Mouse (Mus musculus) adrenal gland, adult (tissue): ENCODE results near the gene Slc20a1.
A peak's percentile ranks its signal among the peaks of the same experiment; 100 is the strongest.

ENCODE experiments used
- DNase-seq, 2 experiments: peaks; one replicate each; pipeline ENCODE4 v3.0.0; 2022 to 2023; ENCODE audit warnings: low spot score in 1 of 2; ENCODE audit not compliant: inconsistent age in 2 of 2

Slc20a1 gene

GRCm38 (mm10) chr2:129225251-129225819 is 26.8 kb downstream of the Slc20a1 start:
- DNase-seq: no peak

DNA sequence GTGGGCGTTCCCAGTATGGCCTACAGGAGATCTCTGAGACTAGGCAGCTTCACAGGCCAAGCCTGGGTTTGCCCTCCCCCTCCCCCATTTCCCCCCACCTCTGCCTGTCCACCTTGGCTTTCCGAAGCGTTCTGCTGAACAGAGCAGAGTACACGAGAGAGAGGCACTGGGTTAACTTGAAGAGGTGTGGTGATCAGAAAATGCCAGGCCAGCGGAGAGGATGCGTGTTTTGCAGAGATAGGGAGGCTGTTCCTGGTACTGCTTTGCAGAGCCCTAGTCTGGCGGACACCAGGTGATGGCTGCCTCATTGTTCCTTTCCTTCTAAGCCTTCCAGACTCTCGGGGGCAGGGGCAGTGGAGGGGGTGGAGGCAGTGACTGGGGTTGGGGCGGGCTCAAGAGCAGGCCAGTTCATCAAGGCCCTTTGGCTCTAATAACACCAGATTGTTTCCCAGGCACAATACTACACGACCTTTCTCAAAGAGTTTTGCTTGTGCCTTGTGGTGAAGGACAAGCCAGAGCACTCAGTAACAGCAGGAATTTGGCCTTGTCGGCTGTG is 27.8 kb downstream of the Slc20a1 start:
- peak; percentile 27 to 52 for DNase-seq

GRCm38 (mm10) chr2:129227011-129227529 is 28.5 kb downstream of the Slc20a1 start:
- no peak for DNase-seq

- no peak for DNase-seq
Observed at GRCm38 (mm10) chr2:129227709-129228108, 29.1 kb downstream of the Slc20a1 start.

GRCm38 (mm10) chr2:129228571-129228970 is 30.0 kb downstream of the Slc20a1 start:
- no peak for DNase-seq

GRCm38 (mm10) chr2:129229316-129229715 is 30.8 kb downstream of the Slc20a1 start:
- no peak for DNase-seq

- no peak for DNase-seq
Observed at GRCm38 (mm10) chr2:129232023-129232422, 33.5 kb downstream of the Slc20a1 start.

GRCm38 (mm10) chr2:129232484-129232883 is 33.9 kb downstream of the Slc20a1 start:
- DNase-seq: peak; percentile 23 to 54

GRCm38 (mm10) chr2:129233218-129233617 is 34.7 kb downstream of the Slc20a1 start:
- no peak for DNase-seq

DNA sequence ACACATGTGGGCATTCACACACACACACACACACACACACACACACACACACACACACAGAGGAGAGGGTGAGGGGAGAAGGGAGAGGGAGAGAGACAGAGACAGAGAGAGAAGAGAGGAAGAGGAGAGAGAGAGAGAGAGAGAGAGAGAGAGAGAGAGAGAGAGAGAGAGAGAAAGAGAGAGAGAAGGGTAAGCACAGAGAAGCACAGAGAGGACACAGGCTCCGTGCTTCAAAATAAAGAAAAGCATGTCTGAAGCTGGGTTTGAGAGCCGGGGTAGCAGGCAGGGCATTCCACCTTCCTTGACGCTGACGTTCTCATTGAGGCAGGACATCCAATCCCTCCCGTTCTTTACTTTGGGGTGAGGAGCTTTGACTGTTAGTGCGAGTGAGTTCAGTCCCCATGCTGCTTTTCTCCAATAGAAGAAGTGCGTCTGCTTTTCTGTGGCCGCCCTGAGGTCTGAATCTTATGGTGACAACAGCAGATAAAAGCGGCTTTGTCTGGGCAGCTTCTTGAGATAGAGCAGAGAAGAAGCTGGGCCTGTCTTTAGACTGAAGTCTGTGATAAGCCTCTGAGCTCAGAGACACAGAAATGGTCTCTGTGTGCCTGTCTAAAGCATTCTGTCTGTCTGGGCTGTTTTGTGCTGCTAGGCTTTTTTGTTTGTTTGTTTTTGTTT is 35.4 kb downstream of the Slc20a1 start:
- no peak for DNase-seq

- DNase-seq: no peak
Observed at GRCm38 (mm10) chr2:129234731-129235130, 36.2 kb downstream of the Slc20a1 start.

DNA sequence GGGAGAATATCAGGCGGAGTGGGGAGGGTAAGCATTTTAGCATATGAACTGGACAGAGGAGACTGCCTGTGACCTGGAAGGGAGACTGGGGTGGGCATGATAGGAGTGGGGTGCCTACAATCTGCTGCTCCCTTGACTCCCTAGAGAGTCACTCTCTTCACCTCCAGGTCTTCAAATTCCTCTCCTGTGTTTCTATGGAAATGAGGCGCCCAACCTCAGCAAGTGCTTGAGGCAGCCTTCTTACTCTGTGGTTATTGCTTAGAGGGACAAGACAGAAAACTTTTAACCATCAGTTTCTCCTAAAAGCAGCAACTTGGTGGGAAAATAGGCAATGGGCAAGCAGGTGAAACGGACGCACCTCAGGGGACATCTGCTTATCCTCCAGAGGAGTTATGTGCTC is 38.0 kb downstream of the Slc20a1 start:
- DNase-seq: no peak

DNA sequence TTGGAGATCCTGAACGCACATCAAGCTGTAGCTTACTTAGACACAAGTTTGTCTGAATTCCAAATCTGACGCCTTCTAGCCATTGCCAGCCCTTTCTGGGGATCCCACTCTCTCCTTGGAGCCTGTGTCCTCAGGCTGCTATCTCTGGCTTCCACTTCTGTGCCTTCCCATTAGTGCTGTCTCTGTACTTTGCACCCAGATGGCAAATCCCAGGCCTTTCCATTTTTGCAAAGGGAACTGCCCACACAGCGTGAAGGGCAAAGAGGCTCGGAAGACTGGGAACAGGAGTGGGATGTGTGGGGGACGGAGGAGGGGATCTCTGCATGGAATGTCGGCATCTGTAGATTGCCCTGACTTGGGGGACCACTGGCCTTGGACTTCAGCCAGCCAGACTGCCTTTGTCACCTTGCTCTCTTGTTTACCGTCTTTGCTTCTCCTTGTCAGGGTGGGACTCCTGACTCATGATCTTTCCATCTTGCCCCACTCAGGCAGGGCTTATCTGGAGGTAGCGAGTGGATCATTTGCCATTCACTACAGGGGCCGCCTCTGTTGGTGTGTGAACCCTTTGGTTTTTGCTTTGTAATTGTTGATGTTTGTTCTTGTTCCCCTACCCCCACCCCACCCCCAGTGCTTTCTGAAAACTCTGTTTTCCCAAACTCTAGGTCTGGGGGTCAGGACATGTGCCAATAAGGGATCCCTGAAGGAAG is 42.3 kb downstream of the Slc20a1 start:
- no peak for DNase-seq

DNA sequence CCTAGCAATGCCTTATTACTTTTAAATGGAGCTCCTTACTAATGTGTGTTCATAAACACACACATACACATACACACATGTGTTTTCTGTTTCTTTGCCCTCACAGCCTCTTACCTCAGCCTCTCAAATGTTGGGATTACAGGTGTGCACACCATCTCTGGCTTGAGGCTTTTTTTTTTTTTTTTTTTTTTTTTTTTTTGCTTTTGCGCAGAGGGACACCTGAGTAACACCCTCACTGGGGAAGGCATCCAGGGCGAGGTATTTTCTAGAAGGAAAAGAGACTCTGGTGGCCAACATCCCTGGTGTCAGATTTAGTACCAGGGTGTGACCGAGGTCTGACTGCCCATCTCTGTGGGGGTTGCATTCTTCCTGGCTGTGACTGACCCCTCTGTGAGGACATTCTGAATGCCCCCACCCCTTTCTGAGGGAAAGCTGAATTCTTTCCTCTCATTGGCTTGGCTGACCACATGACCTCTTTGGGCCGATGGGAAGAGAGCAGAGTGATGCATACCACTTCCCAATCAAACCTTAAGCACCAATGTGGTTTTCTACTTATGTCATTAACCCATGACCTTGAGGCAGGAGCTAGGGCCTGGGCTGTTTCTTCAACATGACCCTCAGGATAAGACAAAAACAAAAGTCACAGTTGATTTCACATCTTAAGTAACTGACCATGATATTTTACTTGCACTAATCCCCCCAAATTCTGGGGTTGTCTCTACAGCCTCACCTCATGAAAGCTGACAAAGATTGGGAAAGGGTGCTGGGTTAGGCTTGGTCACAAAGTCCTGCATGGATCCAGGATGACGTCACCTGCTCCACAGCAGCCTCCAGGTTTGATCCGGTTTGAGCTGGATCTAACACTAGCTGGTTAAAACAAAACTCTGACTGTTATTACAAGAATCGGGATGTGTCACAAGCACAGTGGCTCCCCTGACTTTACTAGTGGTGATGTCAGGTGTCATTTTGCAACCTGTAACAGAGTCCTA is 43.6 kb downstream of the Slc20a1 start:
- no peak for DNase-seq

DNA sequence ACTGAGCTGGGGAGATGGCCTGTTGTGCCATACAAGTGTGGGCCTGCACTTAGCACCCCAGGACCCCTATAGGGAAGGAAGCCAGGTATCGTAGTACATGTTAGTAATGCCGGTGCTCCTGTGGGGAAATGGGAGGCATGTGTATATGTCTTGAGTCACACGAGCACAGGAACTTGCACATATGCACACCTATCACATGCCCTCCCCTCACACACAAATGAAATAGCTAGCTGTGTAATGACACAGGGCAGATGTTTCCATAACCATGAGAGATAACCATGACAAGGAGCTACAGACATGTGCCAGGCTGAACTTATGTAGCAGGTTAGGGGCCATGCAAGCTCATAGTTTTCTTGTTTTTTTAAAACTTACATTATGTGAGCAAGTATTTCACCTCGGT is 44.4 kb downstream of the Slc20a1 start:
- DNase-seq: no peak

DNA sequence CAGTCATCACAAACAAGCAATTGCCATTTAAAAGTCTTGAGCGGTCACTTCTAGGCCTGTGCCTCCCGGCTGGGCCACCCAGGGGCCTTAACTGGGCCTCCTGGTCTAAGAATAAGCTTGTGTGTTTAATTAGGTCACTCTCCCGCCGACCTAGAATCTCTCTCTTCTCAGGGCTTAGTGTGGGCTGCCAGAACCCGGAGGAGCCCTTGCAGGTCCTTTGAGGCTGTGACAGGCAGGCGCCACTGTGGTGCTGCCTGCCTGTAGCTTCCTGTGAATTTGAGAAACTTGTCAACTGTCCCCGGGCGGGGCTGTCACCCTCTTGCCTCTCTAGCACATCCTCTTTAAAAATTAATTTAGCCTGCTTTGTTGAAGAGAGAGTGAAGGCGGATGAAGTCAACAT is 45.2 kb downstream of the Slc20a1 start:
- DNase-seq: no peak

DNA sequence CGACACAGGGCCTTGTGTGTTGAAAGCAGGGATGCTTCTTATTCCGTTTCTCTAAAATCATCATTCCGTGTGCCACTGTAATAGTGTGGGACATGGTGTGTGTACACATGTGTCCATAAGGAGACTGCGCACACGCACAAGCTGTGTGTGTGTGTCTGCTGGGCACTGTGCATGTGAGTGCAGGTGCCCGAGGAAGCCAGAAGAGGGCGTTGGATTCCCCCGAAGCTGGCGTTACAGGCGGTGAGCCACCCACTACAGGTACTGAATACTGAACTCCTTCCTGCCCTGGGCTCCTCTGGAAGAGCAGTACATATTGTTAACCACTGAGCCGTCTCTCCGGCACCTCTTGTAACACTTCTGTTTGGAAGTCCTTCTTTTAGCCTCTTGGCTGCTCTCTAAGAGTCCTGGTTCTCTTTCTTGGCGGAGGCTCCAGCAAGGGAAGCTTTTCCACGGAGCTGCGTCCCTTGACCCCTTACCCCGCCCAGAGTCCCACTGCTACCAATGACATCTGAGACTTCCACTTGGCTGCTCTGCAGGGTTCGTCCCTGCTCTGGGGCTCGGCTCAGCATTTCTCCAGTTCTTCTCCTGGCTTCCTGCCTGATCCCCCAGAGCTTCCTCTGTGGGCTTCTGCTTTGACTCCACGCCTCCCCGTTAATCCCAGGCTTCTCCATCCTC is 46.0 kb downstream of the Slc20a1 start:
- DNase-seq: no peak

- no peak for DNase-seq
Observed at GRCm38 (mm10) chr2:129245618-129246017, 47.1 kb downstream of the Slc20a1 start.

GRCm38 (mm10) chr2:129246436-129246835 is 47.9 kb downstream of the Slc20a1 start:
- no peak for DNase-seq

DNA sequence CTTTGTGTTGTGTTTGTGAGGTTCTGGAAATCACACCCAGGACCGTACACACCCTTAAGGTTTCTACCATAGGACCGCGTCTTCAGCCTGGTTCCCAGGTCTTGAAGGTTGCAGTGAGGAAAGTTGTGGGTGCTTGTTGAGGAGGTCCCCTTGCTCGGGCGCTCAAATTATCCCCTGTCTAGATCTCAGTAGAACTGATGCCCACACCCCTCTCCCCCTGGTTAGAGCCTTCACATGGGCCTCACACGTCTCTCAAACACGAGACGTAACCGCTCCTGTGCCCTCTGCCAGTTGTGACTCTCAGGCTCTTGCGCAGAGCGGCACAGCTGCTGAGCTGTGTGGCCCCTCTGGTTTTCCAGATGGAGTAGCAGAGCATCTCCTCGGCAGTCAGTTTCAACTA is 48.4 kb downstream of the Slc20a1 start:
- no peak for DNase-seq
